Mouse (Mus musculus) lung, embryonic 16.5 days (tissue): Measurements from ENCODE around the gene Fgd2. TPM values are rescaled to one million over a fixed set of nuclear protein-coding genes. Genes with fewer than 3 reads are reported as not detected.
A peak's percentile ranks its signal among the peaks of the same experiment; 100 is the strongest.
"Not testable (repeated sequence)": the region's sequence is repeated elsewhere in the genome, so short reads cannot be mapped to it uniquely, and the experiment has no call there.

ENCODE experiments used
- ATAC-seq: fragments of 200-750 bp; cut with Nextera tagmentation; 2 replicates; pipeline ENCODE4 v1.8.0; 2017; ENCODE audit warnings: low read depth, mild to moderate bottlenecking, moderate library complexity
- H3K27ac ChIP-seq: fragments of 300-500 bp; sonication (generic); 2 replicates; pipeline ENCODE4 v1.5.1; 2014; ENCODE audit warnings: mild to moderate bottlenecking, control low read depth, low read length
- H3K27me3 ChIP-seq: fragments of 300-500 bp; sonication (generic); 2 replicates; pipeline ENCODE4 v1.6.1; 2014; ENCODE audit warnings: low read depth, low read length, mixed read lengths; ENCODE audit not compliant: control insufficient read depth, insufficient read depth
- H3K36me3 ChIP-seq: fragments of 300-500 bp; sonication (generic); 2 replicates; pipeline ENCODE4 v1.6.1; 2014; ENCODE audit warnings: low read length; ENCODE audit not compliant: control insufficient read depth, insufficient read depth
- H3K4me1 ChIP-seq: fragments of 300-500 bp; sonication (generic); replicated peaks from 2 replicates; pipeline ENCODE4 v1.6.1; 2014; ENCODE audit warnings: low read length, mixed read lengths; ENCODE audit not compliant: control insufficient read depth, insufficient read depth
- H3K4me2 ChIP-seq: fragments of 300-500 bp; sonication (generic); 2 replicates; pipeline ENCODE4 v1.6.1; 2014; ENCODE audit warnings: low read depth, low read length, control low read depth
- H3K4me3 ChIP-seq: fragments of 300-500 bp; sonication (generic); 2 replicates; pipeline ENCODE4 v1.5.1; 2014; ENCODE audit warnings: mild to moderate bottlenecking, low read length, control low read depth
- H3K9ac ChIP-seq: fragments of 300-500 bp; sonication (generic); 2 replicates; pipeline ENCODE4 v1.6.1; 2014; ENCODE audit warnings: low read length, control low read depth
- H3K9me3 ChIP-seq: fragments of 300-500 bp; sonication (generic); 2 replicates; pipeline ENCODE4 v1.6.1; 2016; ENCODE audit warnings: low read length; ENCODE audit not compliant: control insufficient read depth
- WGBS: fragments of 180-500 bp; shearing (Covaris S2); extraction: QIAGEN DNeasy Blood & Tissue Kit; methylation state at CpG from one replicate; pipeline ENCODE4 v1.1.7; 2014; 5-methylcytosine and 5-hydroxymethylcytosine counted together
- polyA plus RNA-seq: library from polyadenylated mRNA; unstranded; fragments of >200 nt; fragmentation: Nextera tagmentation; extraction: Ambion mirVana; gene quantifications from 2 replicates; pipeline ENCODE4 v1.2.1, GENCODE M21; 2015

The Fgd2 gene
- polyA plus RNA-seq, result 21.7 and 24.0 TPM in 2 replicates

GRCm38 (mm10) chr17:29360761-29361221 is at the start of gene Fgd2:
Gene Fgd2, plus strand, starts transcription at chr17:29360914.
- Histone ChIP-seq H3K27me3 (no peaks in the 10 kb centered on the region), H3K4me2 (no peak within 1 kb of the TSS), H3K36me3 (no peaks in the 10 kb centered on the region), H3K9ac (no peak within 1 kb of the TSS), H3K27ac (no peak within 1 kb of the TSS), H3K4me1 (peaks cover 14% of the 10 kb centered on the region), H3K9me3 (no peaks in the 10 kb centered on the region), H3K4me3 (no peak within 1 kb of the TSS)
- WGBS, result 13% methylated on average over 5 of the region's 5 CpGs
- ATAC-seq, result no peak

DNA sequence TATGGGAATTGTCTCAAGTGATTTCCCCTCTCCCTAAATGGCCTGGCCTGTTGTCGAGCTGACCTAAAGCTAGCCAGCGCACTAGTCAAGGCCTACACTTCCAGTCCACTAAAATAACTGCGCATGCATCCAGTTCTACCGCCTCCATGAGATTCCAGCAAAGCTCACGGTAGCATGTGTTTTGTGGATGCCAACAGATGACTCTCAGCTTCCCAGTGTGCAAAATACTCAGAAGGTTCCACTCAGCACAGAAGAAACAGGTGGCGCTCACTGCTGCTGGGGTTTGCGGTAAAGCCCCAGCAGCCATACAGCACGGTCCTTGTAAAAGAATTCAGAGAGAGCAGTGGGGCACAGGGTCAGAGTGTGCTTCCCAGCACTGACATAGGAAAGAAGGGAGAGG is 49.1 kb upstream of the Fgd2 start:
- Histone ChIP-seq H3K27ac (no peak overlapping the region), H3K9ac (no peak overlapping the region), H3K4me1 (no peaks in the 10 kb centered on the region; the same call in 1 of the 2 replicates), H3K36me3 (no peaks in the 10 kb centered on the region), H3K4me3 (no peak overlapping the region), H3K27me3 (no peaks in the 10 kb centered on the region), H3K9me3 (peaks cover 5% of the 10 kb centered on the region; the same call in 1 of the 2 replicates), H3K4me2 (no peak overlapping the region)
- WGBS, result 86% methylated on average over 8 of the region's 8 CpGs
- no peak for ATAC-seq

DNA sequence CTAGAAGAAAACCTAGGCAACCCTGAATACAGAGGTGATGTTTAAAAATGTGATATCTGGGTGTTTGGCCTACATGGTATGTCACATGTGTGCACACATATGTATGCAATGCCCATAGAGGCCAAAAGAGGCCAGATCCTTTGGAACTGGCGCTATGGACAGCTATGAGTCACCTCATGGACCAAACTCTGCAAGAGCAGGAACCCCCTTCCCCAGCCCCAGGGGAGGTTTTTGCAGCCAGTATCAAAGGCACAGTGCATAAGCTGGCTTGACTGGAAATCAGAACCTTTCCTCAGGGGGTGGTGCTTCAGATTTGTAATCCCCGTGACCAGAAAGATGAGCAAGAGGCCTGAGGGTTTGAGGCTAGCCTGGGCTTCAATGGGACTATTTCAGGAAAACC is 48.6 kb upstream of the Fgd2 start:
- Histone ChIP-seq H3K36me3 (no peaks in the 10 kb centered on the region), H3K4me2 (no peak overlapping the region), H3K27me3 (no peaks in the 10 kb centered on the region), H3K4me3 (no peak overlapping the region), H3K4me1 (no peaks in the 10 kb centered on the region), H3K9ac (no peak overlapping the region), H3K9me3 (peaks cover 5% of the 10 kb centered on the region; the same call in 1 of the 2 replicates), H3K27ac (no peak overlapping the region)
- 84% methylated on average over 2 of the region's 2 CpGs for WGBS
- ATAC-seq, result no peak

GRCm38 (mm10) chr17:29313300-29313699 is 47.4 kb upstream of the Fgd2 start:
- no peak for ATAC-seq
- H3K9me3 ChIP-seq, result peaks cover 5% of the 10 kb centered on the region; the same call in 1 of the 2 replicates
- no peaks in the 10 kb centered on the region for H3K36me3 ChIP-seq
- H3K9ac ChIP-seq, result no peak overlapping the region
- no peak overlapping the region for H3K27ac ChIP-seq
- H3K4me1 ChIP-seq, result no peaks in the 10 kb centered on the region
- H3K4me2 ChIP-seq, result no peak overlapping the region
- H3K27me3 ChIP-seq, result no peaks in the 10 kb centered on the region
- no peak overlapping the region for H3K4me3 ChIP-seq

DNA sequence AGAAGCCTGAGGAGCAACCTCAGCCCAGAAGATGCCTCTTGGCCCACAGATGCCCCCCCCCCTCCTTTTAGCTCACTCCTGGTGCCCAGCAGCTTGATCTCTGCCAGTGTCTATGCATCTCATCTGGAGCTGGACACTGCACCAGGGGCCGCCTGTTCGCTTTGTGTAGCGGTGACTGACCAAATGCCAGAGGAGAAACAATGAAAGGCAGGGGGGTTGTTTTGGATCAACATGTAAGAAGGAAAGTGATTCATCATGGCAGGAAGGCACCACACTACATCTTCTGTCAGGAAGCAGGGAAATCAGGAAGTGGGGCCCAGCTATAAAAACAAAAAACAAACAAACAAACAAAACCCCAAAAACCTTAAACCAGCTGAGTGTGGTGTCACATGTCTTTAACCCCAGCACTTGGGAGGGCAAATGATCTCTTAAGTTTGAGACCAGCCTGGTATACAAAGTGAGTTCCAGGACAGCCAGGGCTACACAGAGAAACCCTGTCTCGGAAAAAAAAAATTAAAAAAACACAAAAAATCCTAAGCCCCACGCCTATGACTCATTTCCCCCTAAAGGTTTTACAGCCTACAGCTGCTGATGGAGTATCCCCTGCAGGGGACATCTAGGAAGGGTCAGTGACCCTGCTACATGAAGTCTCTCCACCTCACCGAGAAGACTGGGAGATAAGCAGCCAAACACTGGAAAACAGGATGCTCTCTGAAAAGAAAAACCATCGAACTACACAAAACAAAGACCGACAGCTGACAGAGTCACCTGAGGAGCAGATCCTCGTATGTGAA is 44.8 kb upstream of the Fgd2 start:
- peak overlapping the region; percentile 42; the same call in 1 of the 2 replicates for H3K27ac ChIP-seq
- H3K27me3 ChIP-seq, result no peaks in the 10 kb centered on the region
- H3K9ac ChIP-seq, result no peak overlapping the region
- H3K9me3 ChIP-seq, result peaks cover 5% of the 10 kb centered on the region; the same call in 1 of the 2 replicates
- no peaks in the 10 kb centered on the region for H3K4me1 ChIP-seq
- WGBS, result 42% methylated on average over 9 of the region's 9 CpGs
- no peak overlapping the region for H3K4me2 ChIP-seq
- no peak for ATAC-seq
- H3K4me3 ChIP-seq, result no peak overlapping the region
- H3K36me3 ChIP-seq, result no peaks in the 10 kb centered on the region

DNA sequence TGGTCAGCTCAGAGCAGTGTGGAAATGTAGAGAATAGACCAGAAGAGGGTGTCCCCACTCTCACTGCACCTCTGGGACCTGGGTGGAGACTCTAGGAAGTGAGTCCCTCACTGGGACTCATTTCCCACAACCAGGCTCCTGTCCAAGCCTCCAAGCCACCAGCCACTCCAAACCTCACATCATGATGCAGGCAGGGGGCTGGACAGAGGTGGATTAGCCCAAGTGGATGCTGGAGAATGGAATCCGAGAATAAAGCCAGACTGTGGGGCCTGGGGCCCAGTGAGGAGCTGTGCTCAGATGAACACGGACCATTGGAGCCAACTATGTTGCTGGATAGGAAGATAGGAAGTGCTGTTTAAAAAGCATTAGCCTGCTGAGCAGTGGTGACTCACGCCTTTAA is 43.8 kb upstream of the Fgd2 start:
- H3K36me3 ChIP-seq, result no peaks in the 10 kb centered on the region
- no peak for ATAC-seq
- 62% methylated on average over 3 of the region's 3 CpGs for WGBS
- peaks cover 5% of the 10 kb centered on the region; the same call in 1 of the 2 replicates for H3K9me3 ChIP-seq
- peaks cover 6% of the 10 kb centered on the region; the same call in 1 of the 2 replicates for H3K27me3 ChIP-seq
- H3K4me3 ChIP-seq, result no peak overlapping the region
- H3K4me1 ChIP-seq, result no peaks in the 10 kb centered on the region
- H3K9ac ChIP-seq, result no peak overlapping the region
- no peak overlapping the region for H3K4me2 ChIP-seq
- H3K27ac ChIP-seq, result no peak overlapping the region

DNA sequence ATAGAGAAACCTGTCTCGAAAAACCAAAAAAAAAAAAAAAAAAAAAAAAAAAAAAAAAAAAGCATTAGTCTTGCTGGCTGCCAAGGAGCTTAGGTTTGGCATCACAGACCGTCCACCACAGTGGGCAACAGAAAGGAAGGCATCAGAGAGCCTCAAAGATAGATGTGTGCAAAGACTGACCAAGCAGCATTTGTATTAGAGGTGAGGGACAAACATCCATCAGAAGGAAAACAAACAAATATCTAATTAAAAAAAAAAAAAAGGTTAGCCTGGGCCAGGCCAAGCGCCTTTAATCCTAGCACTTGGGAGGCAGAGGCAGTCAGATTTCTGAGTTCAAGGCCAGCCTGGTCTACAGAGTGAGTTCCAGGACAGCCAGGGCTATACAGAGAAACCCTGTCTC is 43.3 kb upstream of the Fgd2 start, which contains the start of gene Pi16:
Gene Pi16 (plus strand): TSS at position 301 of the 400 bp plus-strand sequence.
- not testable (repeated sequence) for H3K4me2 ChIP-seq, H3K27me3 ChIP-seq, H3K9me3 ChIP-seq, H3K4me3 ChIP-seq, H3K9ac ChIP-seq, H3K27ac ChIP-seq, ATAC-seq, H3K36me3 ChIP-seq, H3K4me1 ChIP-seq
- 82% methylated on average over 3 of the region's 3 CpGs for WGBS

DNA sequence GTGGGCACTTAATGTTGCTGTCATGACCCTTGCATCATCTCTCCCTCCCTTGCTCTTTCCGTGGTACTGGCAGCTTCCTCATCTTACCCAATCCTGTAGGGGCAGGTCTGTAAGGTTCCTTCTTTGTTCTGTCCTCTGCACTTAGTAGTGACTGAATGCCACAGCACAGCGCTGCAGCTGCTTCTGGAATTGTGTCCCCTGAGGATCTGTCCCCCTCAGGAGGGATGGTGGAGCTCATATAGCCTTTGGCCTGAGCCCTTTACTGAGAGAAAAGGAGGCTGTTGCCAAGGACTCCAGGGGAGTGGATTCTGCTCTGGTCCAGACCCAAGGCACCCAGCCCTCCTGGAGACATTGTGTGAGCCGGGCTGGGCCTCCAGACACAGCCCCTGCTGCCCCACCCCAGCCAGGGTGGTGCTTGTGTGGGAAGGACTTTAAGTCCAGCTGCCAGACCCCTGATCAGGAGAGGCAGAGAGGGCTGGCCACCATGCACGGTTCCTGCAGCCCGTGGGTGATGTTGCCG is 41.9 kb upstream of the Fgd2 start:
- Histone ChIP-seq H3K9me3 (no peaks in the 10 kb centered on the region), H3K27ac (no peak overlapping the region), H3K4me1 (0 out of 2 replicates have a peak, but pooled peaks cover 2% of the 10 kb centered on the region), H3K4me2 (no peak overlapping the region), H3K27me3 (peaks cover 14% of the 10 kb centered on the region; the same call in 1 of the 2 replicates), H3K36me3 (no peaks in the 10 kb centered on the region), H3K9ac (no peak overlapping the region), H3K4me3 (no peak overlapping the region)
- 50% methylated on average over 6 of the region's 6 CpGs for WGBS
- ATAC-seq, result no peak

GRCm38 (mm10) chr17:29319476-29319875 is 41.2 kb upstream of the Fgd2 start:
- Histone ChIP-seq H3K4me2 (no peak overlapping the region), H3K4me1 (0 out of 2 replicates have a peak, but pooled peaks cover 2% of the 10 kb centered on the region), H3K9me3 (no peaks in the 10 kb centered on the region), H3K36me3 (no peaks in the 10 kb centered on the region), H3K4me3 (no peak overlapping the region), H3K27ac (no peak overlapping the region), H3K9ac (no peak overlapping the region), H3K27me3 (peaks cover 14% of the 10 kb centered on the region; the same call in 1 of the 2 replicates)
- no peak for ATAC-seq
- 84% methylated on average over 7 of the region's 7 CpGs for WGBS
